ENCODE assay signal across 8 mouse cellular contexts in genomic region chr11:78327634-78328511, GRCm38 (mm10). TPM values are rescaled to one million over a fixed set of nuclear protein-coding genes. Genes with fewer than 3 reads are reported as not detected.
A peak's percentile ranks its signal among the peaks of the same experiment; 100 is the strongest.
DNase-seq lines count a peak whose midpoint lies in the region; ATAC-seq and TF ChIP-seq lines count a peak whose summit lies in the region.

Gene Pigs (plus strand): TSS chr11:78328415.

- H3K9ac ChIP-seq in heart, embryonic 15.5 days: peak within 1 kb of the TSS; percentile 84
- peak within 1 kb of the TSS; percentile 90 for H3K9ac ChIP-seq in liver, embryonic 14.5 days (replicated peaks)
- H3K9ac ChIP-seq in neural tube, embryonic 11.5 days (ENCODE audit: low read length): peak within 1 kb of the TSS; percentile 81
- peak within 1 kb of the TSS; percentile 86 for H3K9ac ChIP-seq in stomach, postnatal 0 days (ENCODE audit: low read length)

- peak; percentile 99 for ATAC-seq in CD4-positive, CD25-positive, alpha-beta regulatory T cell, adult 4 months
- ATAC-seq in heart, embryonic 15.5 days (replicated peaks; ENCODE audit: insufficient number of reproducible peaks, insufficient read depth, low FRiP score, low read depth): peak; percentile 94
- peak; percentile 95 for ATAC-seq in liver, embryonic 14.5 days (ENCODE audit: insufficient read depth)
- ATAC-seq in neural tube, embryonic 11.5 days (ENCODE audit: insufficient read depth, low FRiP score, low TSS enrichment): peak; percentile 95
- peak; percentile 96 for ATAC-seq in stomach, postnatal 0 days (ENCODE audit: low FRiP score, low TSS enrichment)

- peak within 1 kb of the TSS; percentile 88 for H3K27ac ChIP-seq in forebrain, embryonic 10.5 days
- peak within 1 kb of the TSS; percentile 64 for H3K27ac ChIP-seq in heart, embryonic 15.5 days
- H3K27ac ChIP-seq in liver, embryonic 14.5 days: peak within 1 kb of the TSS; percentile 29; the same call in 1 of the 2 replicates
- no peak within 1 kb of the TSS for H3K27ac ChIP-seq in neural tube, embryonic 11.5 days (ENCODE audit: low read depth, low read length)
- H3K27ac ChIP-seq in stomach, postnatal 0 days (replicated peaks): peak within 1 kb of the TSS; percentile 56; the same call in 1 of the 2 replicates

- peaks cover 21% of the 10 kb centered on the region for H3K4me1 ChIP-seq in forebrain, embryonic 10.5 days
- peaks cover 21% of the 10 kb centered on the region for H3K4me1 ChIP-seq in heart, embryonic 15.5 days (replicated peaks)
- H3K4me1 ChIP-seq in liver, embryonic 14.5 days (replicated peaks; ENCODE audit: control insufficient read depth in 2 of 2, insufficient read depth in 2 of 2, low read length in 1 of 2): peaks cover 7 to 10% of the 10 kb centered on the region in 2 experiments
- H3K4me1 ChIP-seq in neural tube, embryonic 11.5 days (ENCODE audit: control insufficient read depth, insufficient read depth, low read length): peaks cover 8% of the 10 kb centered on the region; the same call in 1 of the 2 replicates
- peaks cover 5% of the 10 kb centered on the region; the same call in 1 of the 2 replicates for H3K4me1 ChIP-seq in stomach, postnatal 0 days (replicated peaks; ENCODE audit: control insufficient read depth, insufficient read depth)

- DNase-seq in c-Kit-negative CD71-positive TER-119-positive erythroid progenitor cells, embryonic 14.5 days (ENCODE audit: low read depth, low spot score): peak; percentile 90
- peak; percentile 96 for DNase-seq in forebrain, embryonic 10.5 days (ENCODE audit: extremely low spot score, low spot score)
- DNase-seq in kidney, postnatal 25 days: peak; percentile 99
- peak; percentile 91 to 93 (median 93) for DNase-seq in liver, embryonic 14.5 days (ENCODE audit: low read depth in 3 of 3, low spot score in 3 of 3)
- DNase-seq in neural tube, embryonic 11.5 days (ENCODE audit: low spot score): peak; percentile 95
- DNase-seq in stomach, postnatal 0 days (ENCODE audit: low spot score): peak; percentile 98

- WGBS in forebrain, embryonic 10.5 days: 15% methylated on average over 37 of the region's 37 CpGs
- 10% methylated on average over 37 of the region's 37 CpGs for WGBS in heart, embryonic 15.5 days
- WGBS in liver, embryonic 14.5 days (ENCODE audit: insufficient replicate concordance): 10% methylated on average over 37 of the region's 37 CpGs
- 12% methylated on average over 37 of the region's 37 CpGs for WGBS in neural tube, embryonic 11.5 days
- WGBS in stomach, postnatal 0 days: 10% methylated on average over 37 of the region's 37 CpGs

- peaks cover 55% of the 10 kb centered on the region for H3K36me3 ChIP-seq in forebrain, embryonic 10.5 days (replicated peaks)
- H3K36me3 ChIP-seq in heart, embryonic 15.5 days: peaks cover 3% of the 10 kb centered on the region
- no peaks in the 10 kb centered on the region; the same call in 1 of the 2 replicates for H3K36me3 ChIP-seq in liver, embryonic 14.5 days (replicated peaks; ENCODE audit: control insufficient read depth, insufficient read depth, low read depth)
- H3K36me3 ChIP-seq in neural tube, embryonic 11.5 days (ENCODE audit: control insufficient read depth, insufficient read depth, low read length): no peaks in the 10 kb centered on the region
- H3K36me3 ChIP-seq in stomach, postnatal 0 days (ENCODE audit: control insufficient read depth, insufficient read depth, low read length): no peaks in the 10 kb centered on the region

- no peak for TF ChIP-seq EP300 in liver, embryonic 14.5 days (IDR thresholded peaks at IDR 0.05; ENCODE audit: low read depth)
- no peak for TF ChIP-seq EP300 in stomach, postnatal 0 days (optimal IDR thresholded peaks at IDR 0.05)

- H3K4me2 ChIP-seq in heart, embryonic 15.5 days: peak within 1 kb of the TSS; percentile 90
- H3K4me2 ChIP-seq in liver, embryonic 14.5 days (ENCODE audit: low read depth): peak within 1 kb of the TSS; percentile 89
- H3K4me2 ChIP-seq in neural tube, embryonic 11.5 days (ENCODE audit: low read depth): peak within 1 kb of the TSS; percentile 81
- peak within 1 kb of the TSS; percentile 97 for H3K4me2 ChIP-seq in stomach, postnatal 0 days (replicated peaks; ENCODE audit: low read depth)

- no peaks in the 10 kb centered on the region; the same call in 1 of the 2 replicates for H3K9me3 ChIP-seq in forebrain, embryonic 10.5 days
- H3K9me3 ChIP-seq in heart, embryonic 15.5 days (replicated peaks): no peaks in the 10 kb centered on the region
- H3K9me3 ChIP-seq in liver, embryonic 14.5 days (ENCODE audit: control insufficient read depth, low read length): no peaks in the 10 kb centered on the region
- no peaks in the 10 kb centered on the region for H3K9me3 ChIP-seq in neural tube, embryonic 11.5 days (ENCODE audit: control insufficient read depth, low read length)
- H3K9me3 ChIP-seq in stomach, postnatal 0 days (ENCODE audit: control insufficient read depth, low read length): no peaks in the 10 kb centered on the region

- TF ChIP-seq CTCF in liver, embryonic 14.5 days (IDR thresholded peaks at IDR 0.05; ENCODE audit: low read depth): no peak; the same call in 1 of the 2 replicates
- TF ChIP-seq CTCF in stomach, postnatal 0 days (IDR thresholded peaks at IDR 0.05; ENCODE audit: low read depth): peak; percentile 44

- H3K4me3 ChIP-seq in forebrain, embryonic 10.5 days: peak within 1 kb of the TSS; percentile 81
- peak within 1 kb of the TSS; percentile 91 for H3K4me3 ChIP-seq in heart, embryonic 15.5 days
- H3K4me3 ChIP-seq in liver, embryonic 14.5 days (ENCODE audit: insufficient read depth in 1 of 2, low read depth in 2 of 2, low read length in 2 of 2): peak within 1 kb of the TSS; percentile 91 to 97
- peak within 1 kb of the TSS; percentile 89 for H3K4me3 ChIP-seq in neural tube, embryonic 11.5 days (ENCODE audit: low read depth, low read length)
- peak within 1 kb of the TSS; percentile 87 for H3K4me3 ChIP-seq in stomach, postnatal 0 days (ENCODE audit: low read depth, low read length)

- no peaks in the 10 kb centered on the region for H3K27me3 ChIP-seq in forebrain, embryonic 10.5 days (ENCODE audit: poor library complexity, severe bottlenecking)
- no peaks in the 10 kb centered on the region for H3K27me3 ChIP-seq in heart, embryonic 15.5 days
- no peaks in the 10 kb centered on the region for H3K27me3 ChIP-seq in liver, embryonic 14.5 days (ENCODE audit: control insufficient read depth, insufficient read depth, low read length)
- H3K27me3 ChIP-seq in neural tube, embryonic 11.5 days (ENCODE audit: control insufficient read depth, insufficient read depth, low read length): no peaks in the 10 kb centered on the region
- H3K27me3 ChIP-seq in stomach, postnatal 0 days (ENCODE audit: control insufficient read depth, insufficient read depth, low read length): no peaks in the 10 kb centered on the region

RNA-seq across cellular contexts. Expression of gene Pigs, which starts in this region (rescaled TPM):
- 100 to 1,000 TPM in 1 of 2 experiments, 10 to 100 TPM in 1; 64.1 to 119 TPM for polyA plus RNA-seq in CD4-positive, CD25-positive, alpha-beta regulatory T cell, adult 4 months (2017; shearing (Covaris generic))
- polyA plus RNA-seq in forebrain, embryonic 10.5 days (2016; fragmentation: Nextera tagmentation; extraction: Ambion mirVana): 76.3 and 77.5 TPM in 2 replicates
- 46.1 and 62.4 TPM in 2 replicates for polyA plus RNA-seq in heart, embryonic 15.5 days (2015; fragmentation: Nextera tagmentation; extraction: Ambion mirVana)
- 19.6 and 22.0 TPM in 2 replicates for polyA plus RNA-seq in liver, embryonic 14.5 days (2012; rRNA removed)
- 23.5 and 26.1 TPM in 2 replicates for polyA plus RNA-seq in liver, embryonic 14.5 days (2014; fragmentation: Nextera tagmentation; extraction: Ambion mirVana)
- polyA plus RNA-seq in neural tube, embryonic 11.5 days (2014; fragmentation: Nextera tagmentation; extraction: Ambion mirVana): 65.5 and 72.3 TPM in 2 replicates
- 36.2 and 38.7 TPM in 2 replicates for polyA plus RNA-seq in stomach, postnatal 0 days (2015; fragmentation: Nextera tagmentation; extraction: Ambion mirVana)
